Mouse (Mus musculus): ENCODE data around the gene Adora2a. TPM values are rescaled to one million over a fixed set of nuclear protein-coding genes. Genes with fewer than 3 reads are reported as not detected.

The Adora2a gene
- total and polyA plus RNA-seq, 3 experiments = 7.1 to 14.3 (median 7.2) TPM

GRCm38 (mm10) chr10:75320321-75320720, 3.6 kb downstream of the Adora2a start:
- Histone ChIP-seq H3K9ac (ENCODE audit: low read depth, low read length) (no peak overlapping the region), H3K4me1 (ENCODE audit: control insufficient read depth, insufficient read depth, low read length) (peaks cover 19% of the 10 kb centered on the region), H3K27ac (no peak overlapping the region), H3K36me3 (ENCODE audit: control insufficient read depth, insufficient read depth, low read length) (no peaks in the 10 kb centered on the region), H3K4me3 (no peak overlapping the region), H3K27me3 (ENCODE audit: control insufficient read depth, insufficient read depth, low read length) (no peaks in the 10 kb centered on the region), H3K79me2 (replicated peaks; ENCODE audit: control insufficient read depth, insufficient read depth, low read length) (no peaks in the 10 kb centered on the region)
- DNase-seq = no peak
- 34% methylated on average over 4 of the region's 4 CpGs for WGBS
- no peak for TF ChIP-seq POLR2A (IDR thresholded peaks at IDR 0.05; ENCODE audit: insufficient read depth, low read depth, low read length)
- no peak for TF ChIP-seq EP300 (IDR thresholded peaks at IDR 0.05; ENCODE audit: insufficient read depth, low read depth, low read length)
- no peak for TF ChIP-seq CTCF (IDR thresholded peaks at IDR 0.05)
- intact Hi-C loops (cut with DNase I) = no loop called here

- H3K9ac ChIP-seq (ENCODE audit: low read depth, low read length) = no peak overlapping the region
- no peak overlapping the region for H3K4me3 ChIP-seq
- H3K4me1 ChIP-seq (ENCODE audit: control insufficient read depth, insufficient read depth, low read length) = peaks cover 23% of the 10 kb centered on the region
- H3K27me3 ChIP-seq (ENCODE audit: control insufficient read depth, insufficient read depth, low read length) = no peaks in the 10 kb centered on the region
- no peak for TF ChIP-seq CTCF (IDR thresholded peaks at IDR 0.05)
- no peak for TF ChIP-seq EP300 (IDR thresholded peaks at IDR 0.05; ENCODE audit: insufficient read depth, low read depth, low read length)
- TF ChIP-seq POLR2A (IDR thresholded peaks at IDR 0.05; ENCODE audit: insufficient read depth, low read depth, low read length) = no peak
- DNase-seq = peak; percentile 47 to 52
- H3K79me2 ChIP-seq (replicated peaks; ENCODE audit: control insufficient read depth, insufficient read depth, low read length) = no peaks in the 10 kb centered on the region
- H3K27ac ChIP-seq = peak overlapping the region; percentile 45
- WGBS = 38% methylated on average over 6 of the region's 6 CpGs
- intact Hi-C loops (cut with DNase I) = no loop called here
- H3K36me3 ChIP-seq (ENCODE audit: control insufficient read depth, insufficient read depth, low read length) = peaks cover 2% of the 10 kb centered on the region; the same call in 1 of the 2 replicates
These were observed 6.3 kb downstream of the Adora2a start for GRCm38 (mm10) chr10:75322966-75323365.

- DNase-seq = no peak
- Histone ChIP-seq H3K27ac (no peak overlapping the region; the same call in 1 of the 2 replicates), H3K4me3 (no peak overlapping the region), H3K4me1 (ENCODE audit: control insufficient read depth, insufficient read depth, low read length) (peaks cover 27% of the 10 kb centered on the region), H3K36me3 (ENCODE audit: control insufficient read depth, insufficient read depth, low read length) (peaks cover 2% of the 10 kb centered on the region; the same call in 1 of the 2 replicates), H3K27me3 (ENCODE audit: control insufficient read depth, insufficient read depth, low read length) (no peaks in the 10 kb centered on the region), H3K79me2 (replicated peaks; ENCODE audit: control insufficient read depth, insufficient read depth, low read length) (no peaks in the 10 kb centered on the region), H3K9ac (ENCODE audit: low read depth, low read length) (no peak overlapping the region)
- 62% methylated on average over 8 of the region's 8 CpGs for WGBS
- intact Hi-C loops (cut with DNase I) = no loop called here
- TF ChIP-seq EP300 (IDR thresholded peaks at IDR 0.05; ENCODE audit: insufficient read depth, low read depth, low read length) (no peak), CTCF (IDR thresholded peaks at IDR 0.05) (no peak), POLR2A (IDR thresholded peaks at IDR 0.05; ENCODE audit: insufficient read depth, low read depth, low read length) (no peak)
These were observed 7.3 kb downstream of the Adora2a start for GRCm38 (mm10) chr10:75323986-75324385.

- Histone ChIP-seq H3K4me1 (ENCODE audit: control insufficient read depth, insufficient read depth, low read length) (peaks cover 27% of the 10 kb centered on the region), H3K36me3 (ENCODE audit: control insufficient read depth, insufficient read depth, low read length) (peaks cover 2% of the 10 kb centered on the region; the same call in 1 of the 2 replicates), H3K9ac (ENCODE audit: low read depth, low read length) (no peak overlapping the region), H3K79me2 (replicated peaks; ENCODE audit: control insufficient read depth, insufficient read depth, low read length) (no peaks in the 10 kb centered on the region), H3K27ac (no peak overlapping the region; the same call in 1 of the 2 replicates), H3K4me3 (no peak overlapping the region), H3K27me3 (ENCODE audit: control insufficient read depth, insufficient read depth, low read length) (no peaks in the 10 kb centered on the region)
- intact Hi-C loops (cut with DNase I) = no loop called here
- peak in 1 of 2 experiments; percentile 22 for DNase-seq
- TF ChIP-seq POLR2A (IDR thresholded peaks at IDR 0.05; ENCODE audit: insufficient read depth, low read depth, low read length) (no peak), EP300 (IDR thresholded peaks at IDR 0.05; ENCODE audit: insufficient read depth, low read depth, low read length) (no peak), CTCF (IDR thresholded peaks at IDR 0.05) (no peak)
- WGBS = 68% methylated on average over 10 of the region's 10 CpGs
These were observed 7.7 kb downstream of the Adora2a start for GRCm38 (mm10) chr10:75324391-75324790.

- Histone ChIP-seq H3K79me2 (replicated peaks; ENCODE audit: control insufficient read depth, insufficient read depth, low read length) (no peaks in the 10 kb centered on the region), H3K4me1 (ENCODE audit: control insufficient read depth, insufficient read depth, low read length) (peaks cover 26% of the 10 kb centered on the region), H3K36me3 (ENCODE audit: control insufficient read depth, insufficient read depth, low read length) (peaks cover 2% of the 10 kb centered on the region; the same call in 1 of the 2 replicates), H3K27me3 (ENCODE audit: control insufficient read depth, insufficient read depth, low read length) (no peaks in the 10 kb centered on the region), H3K9ac (ENCODE audit: low read depth, low read length) (no peak overlapping the region), H3K27ac (no peak overlapping the region), H3K4me3 (no peak overlapping the region)
- intact Hi-C loops (cut with DNase I) = no loop called here
- TF ChIP-seq EP300 (IDR thresholded peaks at IDR 0.05; ENCODE audit: insufficient read depth, low read depth, low read length) = no peak
- TF ChIP-seq POLR2A (IDR thresholded peaks at IDR 0.05; ENCODE audit: insufficient read depth, low read depth, low read length) = no peak
- no peak for TF ChIP-seq CTCF (IDR thresholded peaks at IDR 0.05)
- WGBS = 93% methylated on average over 23 of the region's 23 CpGs
- peak in 1 of 2 experiments; percentile 22 for DNase-seq
These were observed 9.1 kb downstream of the Adora2a start for GRCm38 (mm10) chr10:75325821-75326220.

- Histone ChIP-seq H3K4me3 (no peak overlapping the region), H3K36me3 (ENCODE audit: control insufficient read depth, insufficient read depth, low read length) (peaks cover 2% of the 10 kb centered on the region; the same call in 1 of the 2 replicates), H3K9ac (ENCODE audit: low read depth, low read length) (no peak overlapping the region), H3K27me3 (ENCODE audit: control insufficient read depth, insufficient read depth, low read length) (no peaks in the 10 kb centered on the region), H3K27ac (no peak overlapping the region), H3K79me2 (replicated peaks; ENCODE audit: control insufficient read depth, insufficient read depth, low read length) (no peaks in the 10 kb centered on the region), H3K4me1 (ENCODE audit: control insufficient read depth, insufficient read depth, low read length) (peaks cover 26% of the 10 kb centered on the region)
- TF ChIP-seq EP300 (IDR thresholded peaks at IDR 0.05; ENCODE audit: insufficient read depth, low read depth, low read length) (no peak), CTCF (IDR thresholded peaks at IDR 0.05) (no peak), POLR2A (IDR thresholded peaks at IDR 0.05; ENCODE audit: insufficient read depth, low read depth, low read length) (no peak)
- intact Hi-C loops (cut with DNase I) = no loop called here
- DNase-seq = peak; percentile 60 to 67
- 40% methylated on average over 3 of the region's 3 CpGs for WGBS
These were observed 9.9 kb downstream of the Adora2a start for GRCm38 (mm10) chr10:75326553-75326952.

All from heart, adult 2 months (tissue).